Mouse (Mus musculus) thymus, adult 2 months (tissue): ENCODE measurements around the gene Ap5b1.

Experiments used
- CTCF ChIP-seq: fragments of 200-500 bp; IDR thresholded peaks from 2 replicates; pipeline ENCODE4 v1.5.1; 2012; ENCODE audit warnings: mild to moderate bottlenecking, control low read depth, low read length, moderate library complexity, borderline replicate concordance; ENCODE audit not compliant: control insufficient read depth, poor library complexity, insufficient read depth; ENCODE audit errors: extremely low read depth
- POLR2A ChIP-seq: fragments of 200-500 bp; IDR thresholded peaks from 2 replicates; pipeline ENCODE4 v1.6.1; 2012; ENCODE audit warnings: mild to moderate bottlenecking, low read length, control low read depth, moderate library complexity; ENCODE audit not compliant: control insufficient read depth, poor library complexity, insufficient read depth; ENCODE audit errors: extremely low read depth

DNA sequence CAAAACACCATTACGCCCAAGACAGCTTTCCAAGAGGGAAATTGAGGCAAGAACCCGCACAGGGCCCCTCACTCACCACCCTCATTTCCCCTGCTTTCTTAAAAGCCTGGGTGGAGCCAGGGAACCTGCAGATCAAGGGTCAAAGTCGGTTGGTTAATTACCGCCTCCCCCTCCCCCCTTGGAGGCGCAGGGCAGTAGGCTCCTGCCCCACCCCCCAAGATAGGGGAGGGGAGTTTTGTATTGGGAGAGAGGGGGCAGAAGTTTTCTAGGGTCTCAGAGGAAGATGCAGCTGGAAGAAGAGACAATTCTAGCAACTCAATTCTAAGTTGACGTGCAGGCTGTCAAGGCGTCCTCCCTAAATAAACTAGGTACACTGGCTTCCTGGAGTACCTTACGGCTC, 8.6 kb upstream of the Ap5b1 start:
- TF ChIP-seq POLR2A (no peak), CTCF (no peak)
